Mouse (Mus musculus) subcutaneous adipose tissue, adult 2 months (tissue): ENCODE data around the gene Trappc2l. TPM values are rescaled to one million over a fixed set of nuclear protein-coding genes. Genes with fewer than 3 reads are reported as not detected.

ENCODE experiments used
- polyA plus RNA-seq: library from polyadenylated mRNA; depleted of rRNA; stranded (reverse); fragments of >200 nt; gene quantifications from 2 replicates; pipeline ENCODE4 v1.2.3, GENCODE M21; 2012; ENCODE audit warnings: low replicate concordance; rRNA removed

Gene Trappc2l
- polyA plus RNA-seq, result 135 and 185 TPM in 2 replicates

GRCm38 (mm10) chr8:122611295-122612133 lies at the start of gene Trappc2l, which contains the start of gene Galns:
TSS of gene Trappc2l (plus strand) at chr8:122611640.
TSS of gene Galns (minus strand) at chr8:122611463.

GRCm38 (mm10) chr8:122567361-122568108 lies 43.9 kb upstream of the Trappc2l start, which contains the start of gene Cdt1:
TSS of gene Cdt1 (plus strand) at chr8:122568015.

GRCm38 (mm10) chr8:122576648-122577022 lies 34.8 kb upstream of the Trappc2l start, which contains the start of gene Aprt:
TSS of gene Aprt (minus strand) at chr8:122576909.

GRCm38 (mm10) chr8:122622727-122623126 lies 11.3 kb downstream of the Trappc2l start, which contains the start of gene Pabpn1l:
TSS of gene Pabpn1l (minus strand) at chr8:122622739.

Other genes with a start within 250 kb of the Trappc2l start
- 19.1 and 31.8 TPM in 2 replicates for gene Zc3h18, start 235.0 kb upstream of the Trappc2l start, polyA plus RNA-seq
- 0.19 and 0.32 TPM in 2 replicates for gene Il17c, start 189.6 kb upstream of the Trappc2l start, polyA plus RNA-seq
- 87.0 and 191 TPM in 2 replicates for gene Cyba, start 178.7 kb upstream of the Trappc2l start, polyA plus RNA-seq
- gene Mvd, start 168.2 kb upstream of the Trappc2l start, polyA plus RNA-seq, result 33.7 and 36.7 TPM in 2 replicates
- gene Snai3, start 150.9 kb upstream of the Trappc2l start, polyA plus RNA-seq, result 0.20 and 0.85 TPM in 2 replicates
- gene Rnf166, start 135.6 kb upstream of the Trappc2l start, polyA plus RNA-seq, result 74.3 and 112 TPM in 2 replicates
- gene Ctu2, start 135.5 kb upstream of the Trappc2l start, polyA plus RNA-seq, result 20.0 and 42.8 TPM in 2 replicates
- gene Piezo1, start 60.3 kb upstream of the Trappc2l start, polyA plus RNA-seq, result 208 and 217 TPM in 2 replicates
- gene Cdt1, start 43.6 kb upstream of the Trappc2l start, polyA plus RNA-seq, result 6.5 and 27.5 TPM in 2 replicates
- gene Aprt, start 34.7 kb upstream of the Trappc2l start, polyA plus RNA-seq, result 48.9 and 263 TPM in 2 replicates
- gene Galns, start 177 bp upstream of the Trappc2l start, polyA plus RNA-seq, result 25.7 and 35.7 TPM in 2 replicates
- gene Pabpn1l, start 11.1 kb downstream of the Trappc2l start, polyA plus RNA-seq, result not detected in 2 replicates
- 10.3 and 11.3 TPM in 2 replicates for gene Cbfa2t3, start 87.5 kb downstream of the Trappc2l start, polyA plus RNA-seq
- 36.8 and 49.3 TPM in 2 replicates for gene Acsf3, start 163.8 kb downstream of the Trappc2l start, polyA plus RNA-seq
- 0.03 and 0.19 TPM in 2 replicates for gene Cdh15, start 236.3 kb downstream of the Trappc2l start, polyA plus RNA-seq